Mouse (Mus musculus) intestine, postnatal 0 days (tissue): ENCODE data around the gene Zfp280c. TPM values are rescaled to one million over a fixed set of nuclear protein-coding genes. Genes with fewer than 3 reads are reported as not detected.

ENCODE experiments used
- ATAC-seq: fragments of 200-750 bp; cut with Nextera tagmentation; 2 replicates; pipeline ENCODE4 v1.8.0; 2017; ENCODE audit warnings: mild to moderate bottlenecking, moderate TSS enrichment, moderate library complexity
- H3K27ac ChIP-seq: fragments of 300-500 bp; sonication (generic); 2 replicates; pipeline ENCODE4 v1.5.1; 2014; ENCODE audit warnings: mild to moderate bottlenecking, low read depth, low read length, moderate library complexity
- H3K27me3 ChIP-seq: fragments of 300-500 bp; sonication (generic); replicated peaks from 2 replicates; pipeline ENCODE4 v1.6.1; 2014; ENCODE audit warnings: low read length, mixed read lengths; ENCODE audit not compliant: control insufficient read depth, insufficient read depth
- H3K36me3 ChIP-seq: fragments of 300-500 bp; sonication (generic); 2 replicates; pipeline ENCODE4 v1.6.1; 2014; ENCODE audit warnings: mild to moderate bottlenecking, moderate library complexity; ENCODE audit not compliant: control insufficient read depth, insufficient read depth
- H3K4me1 ChIP-seq: fragments of 300-500 bp; sonication (generic); replicated peaks from 2 replicates; pipeline ENCODE4 v1.6.1; 2014; ENCODE audit warnings: antibody characterized with exemption, low read length, mixed read lengths; ENCODE audit not compliant: control insufficient read depth, insufficient read depth
- H3K4me2 ChIP-seq: fragments of 300-500 bp; sonication (generic); replicated peaks from 2 replicates; pipeline ENCODE4 v1.6.1; 2014; ENCODE audit warnings: low read depth, mild to moderate bottlenecking, moderate library complexity
- H3K4me3 ChIP-seq: fragments of 300-500 bp; sonication (generic); 2 replicates; pipeline ENCODE4 v1.5.1; 2014; ENCODE audit warnings: low read depth, low read length
- H3K9ac ChIP-seq: fragments of 300-500 bp; sonication (generic); 2 replicates; pipeline ENCODE4 v1.6.1; 2014; ENCODE audit warnings: mild to moderate bottlenecking, low read depth, low read length
- H3K9me3 ChIP-seq: fragments of 300-500 bp; sonication (generic); 2 replicates; pipeline ENCODE4 v1.6.1; 2016; ENCODE audit warnings: mixed run types; ENCODE audit not compliant: control insufficient read depth
- CTCF ChIP-seq: sonication (generic); IDR thresholded peaks from 2 replicates; pipeline ENCODE4 v1.5.1; 2016; ENCODE audit warnings: low read depth, mild to moderate bottlenecking, control low read depth, antibody characterized with exemption, moderate library complexity
- WGBS: fragments of 180-500 bp; shearing (Covaris S2); extraction: QIAGEN DNeasy Blood & Tissue Kit; methylation state at CpG from one replicate; pipeline ENCODE4 v1.1.7; 2014; 5-methylcytosine and 5-hydroxymethylcytosine counted together
- microRNA-seq: library from miRNA; unstranded; fragments of <30 nt; microRNA quantifications from one replicate; pipeline ENCODE4, GENCODE M21; 2016
- polyA plus RNA-seq: library from polyadenylated mRNA; unstranded; fragments of >200 nt; fragmentation: Nextera tagmentation; extraction: Ambion mirVana; gene quantifications from 2 replicates; pipeline ENCODE4 v1.2.1, GENCODE M21; 2015

The Zfp280c gene
- polyA plus RNA-seq, 1 experiment from 2014 or later, result 3.2 TPM

GRCm38 (mm10) chrX:48513824-48514223 is 80.5 kb downstream of the Zfp280c start:
- Histone ChIP-seq H3K4me3 (peak overlapping the region; percentile 52), H3K4me2 (peak overlapping the region; percentile 61), H3K4me1 (no peaks in the 10 kb centered on the region), H3K9me3 (no peaks in the 10 kb centered on the region), H3K9ac (no peak overlapping the region), H3K27ac (0 out of 2 replicates have a peak overlapping the region, but pooled peaks have one; percentile 1), H3K27me3 (no peaks in the 10 kb centered on the region), H3K36me3 (no peaks in the 10 kb centered on the region)
- 18% methylated on average over 13 of the region's 13 CpGs for WGBS
- no peak for ATAC-seq
- TF ChIP-seq CTCF, result no peak

- Histone ChIP-seq H3K4me1 (no peaks in the 10 kb centered on the region), H3K36me3 (no peaks in the 10 kb centered on the region), H3K27me3 (no peaks in the 10 kb centered on the region), H3K9ac (peak within 1 kb of the TSS; percentile 40), H3K27ac (0 out of 2 replicates have a peak within 1 kb of the TSS, but pooled peaks have one; percentile 1), H3K4me2 (peak within 1 kb of the TSS; percentile 61), H3K9me3 (no peaks in the 10 kb centered on the region), H3K4me3 (peak within 1 kb of the TSS; percentile 52)
- 24% methylated on average over 44 of the region's 45 CpGs for WGBS
- no peak for TF ChIP-seq CTCF
- peak; percentile 97 for ATAC-seq
Measured at GRCm38 (mm10) chrX:48513166-48513807, 81.0 kb downstream of the Zfp280c start, which contains the start of gene Aifm1. TSS of gene Aifm1 (minus strand) at chrX:48513563.

DNA sequence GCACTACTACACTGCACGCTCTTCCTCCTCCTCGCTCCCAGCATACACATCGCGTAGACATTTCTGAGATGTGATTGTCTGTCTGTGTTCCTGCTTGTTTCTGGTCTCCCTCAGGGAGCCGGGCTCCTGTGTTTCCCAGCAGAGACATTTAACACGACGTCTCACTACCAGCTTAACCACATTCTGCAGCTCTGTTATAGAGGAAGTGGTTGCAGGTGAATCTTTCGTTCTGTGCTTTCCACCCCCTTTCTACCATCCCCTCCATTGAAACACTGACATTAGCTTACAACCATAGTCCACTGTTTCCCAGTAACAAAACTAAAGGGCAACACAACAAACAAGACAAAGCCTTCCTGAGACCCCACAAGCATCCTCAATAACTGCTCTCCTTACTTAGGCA is 100.5 kb downstream of the Zfp280c start:
- Histone ChIP-seq H3K4me3 (no peak overlapping the region), H3K9ac (no peak overlapping the region), H3K9me3 (no peaks in the 10 kb centered on the region), H3K27ac (no peak overlapping the region), H3K27me3 (no peaks in the 10 kb centered on the region), H3K4me1 (no peaks in the 10 kb centered on the region), H3K36me3 (no peaks in the 10 kb centered on the region; the same call in 1 of the 2 replicates), H3K4me2 (no peak overlapping the region)
- 90% methylated on average over 8 of the region's 8 CpGs for WGBS
- no peak for ATAC-seq
- TF ChIP-seq CTCF, result no peak

Small RNAs within 50 kb of the gene (microRNA-seq; reads per million reads assigned to microRNA genes)
- not detected for gene Gm27828

Other genes starting within 250 kb of the Zfp280c start
- gene Elf4, start 131.4 kb downstream of the Zfp280c start, polyA plus RNA-seq, result 10.6 and 11.1 TPM in 2 replicates
- 67.2 and 68.9 TPM in 2 replicates for gene Aifm1, start 80.9 kb downstream of the Zfp280c start, polyA plus RNA-seq
- gene Rab33a, start 75.2 kb downstream of the Zfp280c start, polyA plus RNA-seq, result 1.6 and 2.4 TPM in 2 replicates
- gene Slc25a14, start 28.9 kb upstream of the Zfp280c start, polyA plus RNA-seq, result 7.9 and 9.5 TPM in 2 replicates
- gene Gpr119, start 80.0 kb upstream of the Zfp280c start, polyA plus RNA-seq, result 0.07 and 0.17 TPM in 2 replicates
- gene Rbmx2, start 100.5 kb upstream of the Zfp280c start, polyA plus RNA-seq, result 13.4 and 15.1 TPM in 2 replicates